Mouse (Mus musculus): ENCODE data around the gene Ly6g6d.

- TF ChIP-seq POLR2A (IDR thresholded peaks at IDR 0.05; ENCODE audit: borderline replicate concordance, insufficient read depth, low read length) (no peak), CTCF (IDR thresholded peaks at IDR 0.05; ENCODE audit: borderline replicate concordance, insufficient read depth, low read depth, low read length) (no peak)
These were observed 20.8 kb downstream of the Ly6g6d start for GRCm38 (mm10) chr17:35057090-35057489.

All from cerebellum, adult 2 months (tissue).